Mouse (Mus musculus) cerebellum, adult 11 months (tissue): ENCODE results near the gene Nhlrc4.

Experiments
- DNase-seq: peaks from one replicate; pipeline ENCODE4 v3.0.0; 2022

Gene Nhlrc4

DNA sequence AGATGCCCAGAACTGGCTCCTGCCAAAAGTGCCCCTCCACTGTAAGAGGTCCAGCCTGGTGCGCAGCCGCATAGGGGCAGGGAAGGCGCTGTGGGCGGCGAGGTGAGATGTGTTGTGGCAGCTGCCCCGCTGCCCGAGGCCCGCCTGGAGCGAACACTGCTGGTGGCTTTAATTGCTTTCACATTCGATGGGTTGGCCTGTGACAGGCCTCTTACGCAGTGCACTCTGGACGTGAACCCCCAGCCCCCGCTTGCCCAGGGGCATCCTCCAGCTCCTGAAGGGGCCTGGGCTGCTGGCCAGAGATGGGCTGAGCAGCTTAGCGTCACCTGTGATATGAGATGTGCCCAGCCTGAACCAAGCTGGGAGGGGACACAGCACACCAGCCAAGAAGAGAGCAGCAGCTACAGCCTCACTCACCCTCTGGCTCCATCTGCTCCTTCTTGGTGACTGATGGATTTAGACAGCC, 12.9 kb upstream of the Nhlrc4 start:
- peak; percentile 58 for DNase-seq

GRCm38 (mm10) chr17:25956631-25957030, 11.9 kb upstream of the Nhlrc4 start:
- DNase-seq, result no peak

GRCm38 (mm10) chr17:25956201-25956600, 11.4 kb upstream of the Nhlrc4 start:
- DNase-seq, result peak; percentile 85

- no peak for DNase-seq
These were observed 11.0 kb upstream of the Nhlrc4 start for GRCm38 (mm10) chr17:25955736-25956135.

GRCm38 (mm10) chr17:25954671-25955070, 9.9 kb upstream of the Nhlrc4 start:
- no peak for DNase-seq

GRCm38 (mm10) chr17:25953161-25953560, 8.4 kb upstream of the Nhlrc4 start:
- peak; percentile 72 for DNase-seq

- DNase-seq, result peak; percentile 65
These were observed 7.3 kb upstream of the Nhlrc4 start, which contains the start of gene A930017K11Rik for GRCm38 (mm10) chr17:25951803-25952623. Gene A930017K11Rik, minus strand, starts transcription at chr17:25952565.

DNA sequence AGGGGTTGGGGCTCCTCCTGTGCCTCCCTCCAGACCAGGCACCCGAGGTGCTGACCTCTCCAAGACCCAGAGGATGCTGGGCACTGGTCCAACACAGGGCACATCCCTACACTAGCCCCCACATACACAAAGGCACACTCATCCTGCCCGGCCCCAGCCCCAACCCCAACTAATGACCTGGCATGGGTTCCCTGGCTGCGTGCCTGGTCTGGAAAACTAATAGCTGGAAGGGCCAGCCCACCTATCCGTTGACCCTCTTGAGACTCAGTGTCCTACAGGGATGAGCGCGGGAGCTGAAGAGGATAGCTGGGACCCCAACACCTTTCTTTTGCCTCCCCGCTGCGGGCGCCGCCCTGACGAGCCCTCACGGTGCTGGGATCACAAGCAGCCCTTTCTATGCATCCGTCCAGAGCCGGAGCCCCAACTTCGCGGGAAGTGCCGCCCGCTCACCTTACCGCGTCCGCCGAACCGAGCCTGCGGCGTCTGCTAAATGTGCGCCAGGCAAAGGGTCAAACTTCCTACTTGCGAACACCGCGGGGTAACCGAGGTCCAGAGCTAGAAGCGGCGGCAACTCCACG, 6.6 kb upstream of the Nhlrc4 start:
- peak; percentile 63 for DNase-seq

GRCm38 (mm10) chr17:25950706-25951105, 5.9 kb upstream of the Nhlrc4 start:
- DNase-seq, result no peak

- DNase-seq, result no peak
These were observed 5.2 kb upstream of the Nhlrc4 start for GRCm38 (mm10) chr17:25949981-25950380.

DNA sequence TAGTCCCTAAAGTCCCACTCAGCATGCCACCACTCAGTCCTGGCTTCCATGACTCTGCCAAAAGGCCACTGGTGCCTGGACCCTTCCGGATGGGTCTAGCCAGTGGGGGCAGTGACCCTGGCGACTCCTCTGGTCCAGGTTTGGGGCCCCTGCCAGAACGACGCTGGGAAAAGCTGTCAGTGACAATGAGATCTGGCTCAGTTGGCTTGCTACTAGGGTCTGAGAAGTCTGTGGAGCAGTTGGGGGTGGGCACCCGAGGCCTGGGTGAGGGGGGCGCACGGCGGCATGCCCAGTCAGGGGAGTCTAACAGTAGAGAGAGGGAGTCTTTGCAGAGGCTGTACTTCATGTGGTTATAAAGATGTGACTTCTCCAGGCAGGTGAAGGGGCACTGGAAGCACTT, 3.3 kb upstream of the Nhlrc4 start:
- DNase-seq, result no peak

DNA sequence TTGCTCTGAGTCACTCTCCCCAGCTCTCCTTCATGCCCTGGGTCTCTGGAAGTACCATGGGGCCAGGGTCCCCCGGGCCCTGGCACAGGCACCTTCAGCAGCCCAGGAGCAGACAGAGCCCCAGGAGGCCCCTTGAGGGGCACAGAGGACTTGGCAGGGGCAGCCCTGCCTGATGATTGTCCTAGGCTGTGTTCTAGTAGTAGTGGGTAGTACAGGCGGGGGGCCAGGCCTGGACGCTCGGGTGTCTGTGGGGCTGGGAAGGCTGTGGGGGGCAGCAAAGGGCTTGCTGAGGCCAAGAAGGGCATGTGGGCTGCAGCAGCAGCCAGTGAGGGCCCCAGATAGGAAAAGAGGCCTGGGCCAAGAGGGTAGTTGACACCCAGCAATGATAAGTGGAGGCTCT, 2.8 kb upstream of the Nhlrc4 start:
- DNase-seq, result no peak

DNA sequence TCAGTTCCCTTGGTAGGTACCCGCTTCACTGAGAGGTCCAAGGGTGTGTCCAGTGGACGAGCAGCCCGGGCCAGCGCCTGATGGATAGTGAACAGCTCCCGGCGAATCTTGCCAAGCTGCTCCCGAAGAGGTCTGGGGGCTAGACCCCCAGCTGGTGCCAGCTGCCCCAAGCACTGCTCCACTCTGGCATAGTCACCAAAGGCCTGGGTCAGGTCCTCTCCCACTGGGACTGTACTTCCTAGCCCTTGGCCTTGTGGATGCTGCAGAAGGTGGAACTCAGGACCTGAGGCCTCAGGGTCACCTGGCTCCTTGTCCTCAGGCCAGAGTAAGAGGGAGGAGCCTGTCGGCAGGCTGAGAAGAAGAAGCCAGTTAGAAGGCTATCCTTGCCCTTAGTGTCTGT, 2.1 kb upstream of the Nhlrc4 start:
- no peak for DNase-seq

GRCm38 (mm10) chr17:25946349-25946748, 1.6 kb upstream of the Nhlrc4 start:
- DNase-seq, result no peak

DNA sequence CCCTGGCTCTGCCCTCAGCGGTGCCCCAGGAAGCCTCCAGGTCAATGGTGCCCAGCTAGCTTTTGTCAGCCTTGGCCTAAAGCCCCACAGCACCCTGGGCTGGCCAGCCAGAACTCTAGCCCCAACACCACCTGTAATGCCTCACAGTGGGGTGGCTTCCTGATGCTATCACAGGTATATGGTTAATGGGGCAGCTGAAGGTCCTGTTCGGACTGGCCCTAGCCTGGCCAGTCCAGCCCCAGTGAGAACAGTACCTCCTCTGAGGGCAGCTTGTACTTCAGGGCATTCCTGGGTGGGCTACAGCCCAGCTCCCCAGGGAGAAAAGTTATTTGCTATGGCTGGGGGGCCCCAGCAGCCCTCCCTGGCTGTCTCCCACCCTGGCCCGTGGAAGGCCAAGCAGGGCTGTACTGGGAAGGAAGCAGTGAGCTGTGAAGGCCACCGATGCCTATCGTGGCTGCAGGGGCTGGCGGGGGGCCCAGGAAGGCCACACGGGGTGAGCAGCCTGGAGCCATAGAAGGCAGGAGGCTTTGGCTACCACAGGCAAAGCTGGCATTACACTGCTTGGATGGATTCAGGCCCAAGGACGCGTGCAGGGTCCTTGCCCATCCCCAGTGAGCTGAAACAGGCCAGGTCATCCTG, 875 bp upstream of the Nhlrc4 start:
- no peak for DNase-seq

DNA sequence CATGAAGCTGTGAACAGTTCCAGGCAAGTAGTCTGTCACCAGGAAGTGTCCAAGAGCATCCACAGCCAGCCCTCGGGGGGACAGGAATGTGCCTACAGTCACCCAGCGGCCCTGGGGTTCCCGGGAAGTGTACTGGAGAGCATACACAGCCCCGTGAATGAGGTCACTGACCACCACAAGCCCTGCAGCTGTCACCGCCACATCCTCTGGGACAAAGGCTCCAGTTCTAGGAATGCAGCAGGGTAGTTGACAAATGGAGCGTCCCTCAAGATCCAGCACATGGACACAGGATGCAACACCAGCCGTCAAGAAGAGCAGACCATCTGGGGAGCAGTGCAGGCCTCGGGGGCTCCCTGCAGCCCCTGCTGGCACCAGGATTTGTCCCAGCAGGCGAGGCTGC, 992 bp downstream of the Nhlrc4 start:
- no peak for DNase-seq

DNA sequence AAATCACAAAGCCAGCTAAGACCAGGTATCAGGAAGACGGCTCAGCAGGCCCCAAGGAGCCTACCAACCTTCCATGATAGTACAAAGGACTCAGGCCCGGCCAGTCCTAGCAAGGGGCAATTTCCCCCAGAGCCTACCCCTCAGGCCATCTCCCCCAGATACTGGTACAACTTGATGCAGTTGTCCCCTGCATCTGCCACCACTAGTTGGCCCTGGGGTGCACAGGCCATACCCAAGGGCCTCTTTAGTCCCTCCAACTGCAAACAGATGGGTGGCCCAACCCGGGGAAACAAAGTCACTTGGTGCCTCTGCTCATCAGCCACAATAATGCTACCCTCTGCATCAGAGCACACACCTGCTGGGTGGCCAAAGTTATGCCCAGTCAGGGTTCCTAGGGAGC, 1.5 kb downstream of the Nhlrc4 start:
- DNase-seq, result no peak

- DNase-seq, result no peak
These were observed 2.1 kb downstream of the Nhlrc4 start for GRCm38 (mm10) chr17:25942597-25943151.

GRCm38 (mm10) chr17:25941511-25942241, 3.1 kb downstream of the Nhlrc4 start:
- peak; percentile 76 for DNase-seq

DNA sequence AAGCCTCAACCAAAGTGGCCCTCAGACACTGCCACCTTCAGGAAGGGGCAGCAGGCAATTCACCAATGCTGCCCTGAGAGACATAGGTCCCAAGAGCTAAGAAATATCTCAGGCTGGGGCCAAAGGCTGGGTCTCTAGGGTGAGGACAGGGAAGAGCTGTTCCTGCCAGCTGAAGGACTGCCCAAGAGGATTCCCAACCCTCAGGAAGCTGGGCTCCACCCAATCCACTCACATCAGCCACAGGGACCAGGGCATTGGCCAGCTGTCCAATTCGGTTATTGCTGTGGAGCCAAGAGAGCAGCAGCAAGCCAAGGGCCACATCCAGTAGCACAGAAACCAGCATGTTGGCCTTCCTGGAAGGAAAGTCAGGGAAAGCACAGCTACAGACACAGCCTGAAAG, 10.2 kb downstream of the Nhlrc4 start:
- DNase-seq, result no peak

GRCm38 (mm10) chr17:25925348-25925747, 19.4 kb downstream of the Nhlrc4 start:
- DNase-seq, result no peak

DNA sequence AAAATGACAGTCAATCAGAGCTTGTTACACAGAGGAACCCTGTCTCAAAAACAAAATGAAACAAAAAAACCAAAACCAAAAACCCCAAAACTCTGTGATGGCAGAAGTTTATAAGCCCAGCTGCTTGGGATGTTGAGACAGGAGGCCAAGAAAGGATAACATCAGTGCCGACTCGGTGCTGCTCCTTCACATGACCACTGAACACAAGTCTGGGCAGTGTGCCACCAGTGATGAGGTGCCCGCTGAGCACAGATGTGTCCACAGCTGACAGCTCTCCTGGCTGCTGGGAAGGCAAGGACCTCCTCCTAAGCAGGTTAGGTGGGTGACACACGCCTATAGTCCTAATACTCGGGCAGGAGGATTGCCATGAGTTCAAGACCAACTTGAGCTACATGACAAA, 22.6 kb downstream of the Nhlrc4 start:
- no peak for DNase-seq
